Mouse (Mus musculus): ENCODE measurements at regions not wholly inside any gene's neighbourhood (a gene's known extent, or its start where the extent isn't known, plus 50 kb on each side); places are given as distances from the start of the nearest gene placed in this dataset.

DNA sequence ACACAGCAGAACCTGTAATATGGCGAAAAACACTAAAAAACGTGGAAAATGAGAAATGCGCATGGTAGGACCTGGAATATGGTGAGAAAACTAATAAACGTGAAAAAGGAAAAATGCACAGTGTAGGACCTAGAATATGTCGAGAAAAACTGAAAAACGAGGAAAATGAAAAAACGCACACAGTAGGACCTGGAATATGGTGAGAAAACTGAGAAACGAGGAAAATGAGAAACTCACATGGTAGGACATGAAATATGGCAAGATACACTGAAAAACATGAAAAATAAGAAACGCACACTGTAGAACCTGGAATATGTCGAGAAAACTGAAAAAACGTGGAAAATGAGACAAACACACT, 76.8 kb upstream of the Vmn1r2 start:
- TF ChIP-seq EP300 (optimal IDR thresholded peaks at IDR 0.05) (no peak), CTCF (IDR thresholded peaks at IDR 0.05; ENCODE audit: low read depth) (no peak)

Measured in stomach, postnatal 0 days (tissue).